Mouse (Mus musculus): ENCODE results near the gene Olfr32.
"Not testable (repeated sequence)": the region's sequence is repeated elsewhere in the genome, so short reads cannot be mapped to it uniquely, and the experiment has no call there.

The Olfr32 gene

GRCm38 (mm10) chr2:90142196-90142595 lies at the start of gene Olfr32:
TSS of gene Olfr32 (minus strand) at chr2:90142296.
- DNase-seq, result no peak

- DNase-seq, result not testable (repeated sequence)
These were observed 45.0 kb upstream of the Olfr32 start for GRCm38 (mm10) chr2:90187082-90187481.

- DNase-seq, result not testable (repeated sequence)
These were observed 44.0 kb upstream of the Olfr32 start for GRCm38 (mm10) chr2:90186082-90186481.

- no peak for DNase-seq
These were observed 11.8 kb upstream of the Olfr32 start for GRCm38 (mm10) chr2:90153916-90154315.

GRCm38 (mm10) chr2:90152991-90153390 lies 10.9 kb upstream of the Olfr32 start, which contains the start of gene Olfr1270:
TSS of gene Olfr1270 (minus strand) at chr2:90153091.
- DNase-seq, result no peak

- no peak for DNase-seq
These were observed 20.8 kb downstream of the Olfr32 start, which contains the start of gene Olfr1269 for GRCm38 (mm10) chr2:90121312-90121711. TSS of gene Olfr1269 (minus strand) at chr2:90121412.

Measured in kidney, adult 18-20 months (tissue).